Mouse (Mus musculus) forebrain, embryonic 13.5 days (tissue): ENCODE data around the gene Lhx5. TPM values are rescaled to one million over a fixed set of nuclear protein-coding genes. Genes with fewer than 3 reads are reported as not detected.

Experiments
- ATAC-seq: fragments of 200-750 bp; cut with Nextera tagmentation; 2 replicates; pipeline ENCODE4 v1.8.0; 2017
- H3K27ac ChIP-seq: fragments of 300-500 bp; sonication (generic); 2 replicates; pipeline ENCODE4 v1.5.1; 2015; ENCODE audit warnings: inconsistent platforms, mild to moderate bottlenecking, moderate library complexity
- H3K27me3 ChIP-seq: fragments of 300-500 bp; sonication (generic); 2 replicates; pipeline ENCODE4 v1.6.1; 2015; ENCODE audit warnings: mild to moderate bottlenecking, inconsistent platforms
- H3K36me3 ChIP-seq: fragments of 300-500 bp; sonication (generic); 2 replicates; pipeline ENCODE4 v1.6.1; 2015; ENCODE audit warnings: mild to moderate bottlenecking, inconsistent platforms; ENCODE audit not compliant: poor library complexity, severe bottlenecking
- H3K4me1 ChIP-seq: fragments of 300-500 bp; sonication (generic); 2 replicates; pipeline ENCODE4 v1.6.1; 2015; ENCODE audit warnings: inconsistent platforms
- H3K4me2 ChIP-seq: fragments of 300-500 bp; sonication (generic); 2 replicates; pipeline ENCODE4 v1.6.1; 2015; ENCODE audit warnings: inconsistent platforms, mild to moderate bottlenecking, moderate library complexity
- H3K4me3 ChIP-seq: fragments of 300-500 bp; sonication (generic); 2 replicates; pipeline ENCODE4 v1.5.1; 2015; ENCODE audit warnings: mild to moderate bottlenecking, inconsistent platforms
- H3K9ac ChIP-seq: fragments of 300-500 bp; sonication (generic); 2 replicates; pipeline ENCODE4 v1.6.1; 2015; ENCODE audit warnings: mild to moderate bottlenecking, inconsistent platforms
- H3K9me3 ChIP-seq: fragments of 300-500 bp; sonication (generic); replicated peaks from 2 replicates; pipeline ENCODE4 v1.6.1; 2016; ENCODE audit warnings: inconsistent platforms
- WGBS: fragments of 180-500 bp; shearing (Covaris S2); methylation state at CpG from one replicate; pipeline ENCODE4 v1.1.7; 2015; 5-methylcytosine and 5-hydroxymethylcytosine counted together
- polyA plus RNA-seq: library from polyadenylated mRNA; unstranded; fragments of >200 nt; fragmentation: Nextera tagmentation; extraction: Ambion mirVana; gene quantifications from 2 replicates; pipeline ENCODE4 v1.2.1, GENCODE M21; 2015

Lhx5 gene
- polyA plus RNA-seq, 1 experiment from 2014 or later = 9.6 TPM

GRCm38 (mm10) chr5:120424039-120424438 is 7.5 kb upstream of the Lhx5 start:
- no peaks in the 10 kb centered on the region for H3K9me3 ChIP-seq
- ATAC-seq = no peak
- no peak overlapping the region for H3K9ac ChIP-seq
- 2% methylated on average over 19 of the region's 19 CpGs for WGBS
- peaks cover 96% of the 10 kb centered on the region for H3K27me3 ChIP-seq
- H3K27ac ChIP-seq = 0 out of 2 replicates have a peak overlapping the region, but pooled peaks have one; percentile 26
- H3K4me2 ChIP-seq = peak overlapping the region; percentile 6
- 0 out of 2 replicates have a peak overlapping the region, but pooled peaks have one; percentile 1 for H3K4me3 ChIP-seq
- no peaks in the 10 kb centered on the region for H3K36me3 ChIP-seq
- peaks cover 17% of the 10 kb centered on the region for H3K4me1 ChIP-seq

- H3K27me3 ChIP-seq = peaks cover 96% of the 10 kb centered on the region
- WGBS = under 1% methylated on average over 11 of the region's 11 CpGs
- no peaks in the 10 kb centered on the region for H3K9me3 ChIP-seq
- H3K27ac ChIP-seq = peak overlapping the region; percentile 31; the same call in 1 of the 2 replicates
- no peak for ATAC-seq
- H3K4me2 ChIP-seq = peak overlapping the region; percentile 3; the same call in 1 of the 2 replicates
- peaks cover 17% of the 10 kb centered on the region for H3K4me1 ChIP-seq
- peak overlapping the region; percentile 10 for H3K4me3 ChIP-seq
- H3K9ac ChIP-seq = peak overlapping the region; percentile 13; the same call in 1 of the 2 replicates
- no peaks in the 10 kb centered on the region for H3K36me3 ChIP-seq
These were observed 6.8 kb upstream of the Lhx5 start for GRCm38 (mm10) chr5:120424657-120425056.

- Histone ChIP-seq H3K27ac (peak overlapping the region; percentile 48), H3K4me2 (peak overlapping the region; percentile 39)
These were observed 5.8 kb upstream of the Lhx5 start for GRCm38 (mm10) chr5:120425711-120426110.

GRCm38 (mm10) chr5:120426572-120426971 is 4.9 kb upstream of the Lhx5 start:
- under 1% methylated on average over 10 of the region's 10 CpGs for WGBS
- H3K9me3 ChIP-seq = no peaks in the 10 kb centered on the region
- H3K4me2 ChIP-seq = peak overlapping the region; percentile 50
- peak overlapping the region; percentile 53 for H3K9ac ChIP-seq
- peaks cover 95% of the 10 kb centered on the region for H3K27me3 ChIP-seq
- peaks cover 21% of the 10 kb centered on the region for H3K4me1 ChIP-seq
- no peak for ATAC-seq
- H3K4me3 ChIP-seq = peak overlapping the region; percentile 25; the same call in 1 of the 2 replicates
- peak overlapping the region; percentile 31; the same call in 1 of the 2 replicates for H3K27ac ChIP-seq
- no peaks in the 10 kb centered on the region for H3K36me3 ChIP-seq

More at GRCm38 (mm10) chr5:120425711-120426110, 5.8 kb upstream of the Lhx5 start:
- ATAC-seq = no peak
- WGBS = 1% methylated on average over 15 of the region's 20 CpGs
- H3K36me3 ChIP-seq = no peaks in the 10 kb centered on the region
- H3K9ac ChIP-seq = peak overlapping the region; percentile 40; the same call in 1 of the 2 replicates
- H3K4me1 ChIP-seq = peaks cover 17% of the 10 kb centered on the region
- no peaks in the 10 kb centered on the region for H3K9me3 ChIP-seq
- H3K27me3 ChIP-seq = peaks cover 95% of the 10 kb centered on the region
- peak overlapping the region; percentile 21 for H3K4me3 ChIP-seq

GRCm38 (mm10) chr5:120427451-120427938 is 4.0 kb upstream of the Lhx5 start:
- peak overlapping the region; percentile 53 for H3K9ac ChIP-seq
- H3K4me1 ChIP-seq = peaks cover 26% of the 10 kb centered on the region
- under 1% methylated on average over 33 of the region's 33 CpGs for WGBS
- no peaks in the 10 kb centered on the region for H3K9me3 ChIP-seq
- no peak for ATAC-seq
- H3K27me3 ChIP-seq = peaks cover 95% of the 10 kb centered on the region
- peak overlapping the region; percentile 55 for H3K27ac ChIP-seq
- H3K36me3 ChIP-seq = no peaks in the 10 kb centered on the region
- H3K4me2 ChIP-seq = peak overlapping the region; percentile 50
- peak overlapping the region; percentile 25 for H3K4me3 ChIP-seq

- H3K4me1 ChIP-seq = peaks cover 26% of the 10 kb centered on the region
- H3K9ac ChIP-seq = peak overlapping the region; percentile 45
- H3K27ac ChIP-seq = peak overlapping the region; percentile 55
- H3K4me3 ChIP-seq = peak overlapping the region; percentile 21
- H3K9me3 ChIP-seq = no peaks in the 10 kb centered on the region
- H3K36me3 ChIP-seq = no peaks in the 10 kb centered on the region
- WGBS = 4% methylated on average over 21 of the region's 21 CpGs
- peaks cover 95% of the 10 kb centered on the region for H3K27me3 ChIP-seq
- peak overlapping the region; percentile 50 for H3K4me2 ChIP-seq
- ATAC-seq = no peak
These were observed 3.2 kb upstream of the Lhx5 start for GRCm38 (mm10) chr5:120428189-120428838.

DNA sequence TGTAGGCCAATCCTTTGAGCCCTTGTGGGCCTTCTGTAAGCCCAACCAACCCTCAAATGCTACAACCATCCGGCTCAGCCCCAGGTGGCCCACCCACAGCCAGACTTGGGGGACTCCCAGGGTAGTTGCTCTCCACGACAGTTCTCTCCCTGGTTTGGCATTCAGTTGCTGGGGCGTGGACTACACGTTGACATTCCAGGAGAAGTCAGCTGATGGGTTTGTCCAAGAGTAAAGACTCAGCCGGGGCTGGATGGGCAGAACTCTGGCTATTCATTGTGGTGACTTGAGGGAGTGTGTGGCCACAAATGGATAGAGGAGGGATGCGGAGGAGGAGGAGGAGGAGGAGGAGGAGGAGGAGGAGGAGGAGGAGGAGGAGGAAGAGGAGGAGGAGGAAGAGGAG is 2.5 kb upstream of the Lhx5 start:
- no peaks in the 10 kb centered on the region for H3K9me3 ChIP-seq
- no peaks in the 10 kb centered on the region for H3K36me3 ChIP-seq
- H3K27ac ChIP-seq = 0 out of 2 replicates have a peak overlapping the region, but pooled peaks have one; percentile 7
- 3% methylated on average over 5 of the region's 6 CpGs for WGBS
- peaks cover 96% of the 10 kb centered on the region for H3K27me3 ChIP-seq
- no peak for ATAC-seq
- peak overlapping the region; percentile 50 for H3K4me2 ChIP-seq
- no peak overlapping the region for H3K9ac ChIP-seq
- peaks cover 26% of the 10 kb centered on the region for H3K4me1 ChIP-seq
- peak overlapping the region; percentile 21 for H3K4me3 ChIP-seq

DNA sequence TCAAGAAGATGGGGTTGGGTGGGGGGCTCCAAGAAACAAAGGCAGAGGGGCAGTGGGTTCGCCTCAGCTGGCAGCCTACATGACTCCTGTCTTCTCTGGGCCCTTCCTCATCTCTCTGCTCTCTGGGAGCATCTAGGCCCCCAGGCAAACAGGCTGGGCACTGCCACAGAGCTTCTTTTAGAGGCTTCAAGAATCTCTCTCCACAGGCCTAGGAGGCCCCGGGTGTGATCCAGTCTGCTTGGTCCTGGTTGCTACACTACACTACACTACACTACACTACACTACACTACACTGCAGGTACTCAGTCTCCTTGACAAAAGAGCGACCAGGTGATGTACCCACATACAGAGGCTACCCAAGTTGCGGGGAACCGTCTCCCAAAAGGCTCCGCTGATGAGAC is 1.8 kb upstream of the Lhx5 start:
- peak overlapping the region; percentile 36 for H3K4me2 ChIP-seq

DNA sequence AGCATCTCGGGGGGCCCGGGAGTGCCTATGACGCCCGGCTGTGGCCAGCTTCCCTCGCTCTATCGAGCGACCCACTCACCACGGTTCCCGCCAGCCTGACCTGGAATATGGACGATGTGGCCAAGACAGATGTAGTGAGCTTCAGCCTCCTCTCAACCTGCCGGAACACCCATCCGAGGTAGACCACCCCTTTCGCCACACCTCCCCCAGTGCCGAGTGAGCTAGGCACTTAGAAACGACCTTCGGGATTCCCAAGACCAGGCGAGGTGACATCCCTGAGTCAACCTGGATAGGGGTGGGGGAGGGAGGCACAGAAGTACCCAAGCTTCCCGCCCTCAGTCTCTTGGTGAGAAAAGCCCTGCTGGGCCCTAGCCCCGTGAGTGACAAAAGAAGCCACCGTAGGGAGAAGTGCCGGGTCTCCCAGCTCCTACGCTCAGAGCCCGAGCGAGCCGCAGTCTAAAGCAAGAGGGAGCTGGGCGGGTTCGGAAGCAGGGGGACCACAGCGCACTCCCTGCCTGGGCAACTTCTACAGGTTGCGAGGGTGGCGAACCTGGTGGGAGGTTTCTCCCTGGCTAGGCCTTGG is 407 bp upstream of the Lhx5 start:
- peaks cover 32% of the 10 kb centered on the region for H3K4me1 ChIP-seq

More for the DNA sequence above, 1.8 kb upstream of the Lhx5 start:
- Histone ChIP-seq H3K9ac (peak overlapping the region; percentile 40), H3K27me3 (peaks cover 96% of the 10 kb centered on the region), H3K4me3 (peak overlapping the region; percentile 21), H3K36me3 (no peaks in the 10 kb centered on the region), H3K27ac (peak overlapping the region; percentile 35; the same call in 1 of the 2 replicates), H3K9me3 (no peaks in the 10 kb centered on the region), H3K4me1 (peaks cover 26% of the 10 kb centered on the region)
- no peak for ATAC-seq
- WGBS = 26% methylated on average over 6 of the region's 6 CpGs

GRCm38 (mm10) chr5:120432486-120433015 is 1.1 kb downstream of the Lhx5 start:
- Histone ChIP-seq H3K36me3 (no peaks in the 10 kb centered on the region), H3K27me3 (peaks cover 99% of the 10 kb centered on the region), H3K9me3 (no peaks in the 10 kb centered on the region), H3K4me1 (peaks cover 37% of the 10 kb centered on the region), H3K27ac (peak overlapping the region; percentile 58), H3K4me2 (peak overlapping the region; percentile 47; the same call in 1 of the 2 replicates), H3K9ac (peak overlapping the region; percentile 67), H3K4me3 (peak overlapping the region; percentile 44)
- no peak for ATAC-seq
- WGBS = under 1% methylated on average over 9 of the region's 9 CpGs

More for the DNA sequence above, 407 bp upstream of the Lhx5 start:
- no peaks in the 10 kb centered on the region for H3K36me3 ChIP-seq
- H3K9ac ChIP-seq = peak overlapping the region; percentile 61
- H3K9me3 ChIP-seq = no peaks in the 10 kb centered on the region
- peak overlapping the region; percentile 47 for H3K4me2 ChIP-seq
- H3K27me3 ChIP-seq = peaks cover 99% of the 10 kb centered on the region
- peak overlapping the region; percentile 40 for H3K27ac ChIP-seq
- under 1% methylated on average over 30 of the region's 30 CpGs for WGBS
- ATAC-seq = no peak
- peak overlapping the region; percentile 44 for H3K4me3 ChIP-seq

DNA sequence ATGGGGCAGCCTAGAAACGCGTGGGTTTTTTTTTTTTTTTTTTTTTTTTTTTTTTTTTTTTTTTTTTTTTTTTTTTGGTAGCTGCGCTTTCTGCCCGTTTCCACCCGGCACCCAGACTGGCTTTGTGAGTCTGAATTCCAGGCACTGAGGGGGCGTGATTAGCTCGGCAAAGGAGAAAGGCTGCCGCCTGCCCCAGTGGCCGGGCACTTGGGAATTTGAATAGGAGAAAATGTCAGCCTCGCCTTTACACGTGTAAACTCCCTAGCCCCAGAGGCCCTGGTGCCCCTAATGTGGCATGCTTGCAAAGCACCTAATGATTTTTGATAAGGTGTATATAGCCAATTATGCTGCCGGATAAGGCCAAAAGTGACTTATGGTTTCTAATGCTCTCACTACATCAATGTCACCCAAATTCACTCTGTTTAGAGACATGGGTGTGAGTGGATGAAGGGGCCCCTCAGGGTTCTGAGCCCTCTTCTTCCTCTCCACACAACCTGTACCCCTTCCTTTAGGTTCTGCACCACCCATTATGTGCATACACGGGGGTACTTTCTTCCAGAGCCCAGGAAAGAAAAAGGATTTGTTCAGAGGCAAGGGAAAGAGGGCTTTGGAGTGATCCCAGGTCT is 1.7 kb downstream of the Lhx5 start:
- WGBS = 1% methylated on average over 13 of the region's 13 CpGs
- peaks cover 99% of the 10 kb centered on the region for H3K27me3 ChIP-seq
- peak overlapping the region; percentile 44 for H3K4me3 ChIP-seq
- no peak overlapping the region; the same call in 1 of the 2 replicates for H3K27ac ChIP-seq
- ATAC-seq = no peak
- peak overlapping the region; percentile 67 for H3K9ac ChIP-seq
- peaks cover 39% of the 10 kb centered on the region for H3K4me1 ChIP-seq
- no peaks in the 10 kb centered on the region for H3K9me3 ChIP-seq
- peak overlapping the region; percentile 68 for H3K4me2 ChIP-seq
- no peaks in the 10 kb centered on the region for H3K36me3 ChIP-seq
